Mouse (Mus musculus) heart, postnatal 0 days (tissue): ENCODE results near the gene Arid1b. TPM values are rescaled to one million over a fixed set of nuclear protein-coding genes. Genes with fewer than 3 reads are reported as not detected.
A peak's percentile ranks its signal among the peaks of the same experiment; 100 is the strongest.

Experiments used
- ATAC-seq: fragments of 200-750 bp; cut with Nextera tagmentation; 2 replicates; pipeline ENCODE4 v1.8.0; 2017; ENCODE audit warnings: low read depth, moderate number of reproducible peaks, moderate library complexity; ENCODE audit not compliant: insufficient read depth
- DNase-seq: peaks from one replicate; pipeline ENCODE4 v3.0.0-alpha.2; 2016; ENCODE audit warnings: low spot score
- H3K27ac ChIP-seq: fragments of 300-500 bp; sonication (generic); 2 replicates; pipeline ENCODE4 v1.5.1; 2014; ENCODE audit warnings: low read depth, mild to moderate bottlenecking
- H3K27me3 ChIP-seq: fragments of 300-500 bp; sonication (generic); 2 replicates; pipeline ENCODE4 v1.6.1; 2014; ENCODE audit warnings: low read length, mixed read lengths; ENCODE audit not compliant: control insufficient read depth, insufficient read depth
- H3K36me3 ChIP-seq: fragments of 300-500 bp; sonication (generic); replicated peaks from 2 replicates; pipeline ENCODE4 v1.6.1; 2014; ENCODE audit warnings: low read length, mixed read lengths; ENCODE audit not compliant: control insufficient read depth, insufficient read depth
- H3K4me1 ChIP-seq: fragments of 300-500 bp; sonication (generic); 2 replicates; pipeline ENCODE4 v1.6.1; 2014; ENCODE audit warnings: antibody characterized with exemption; ENCODE audit not compliant: control insufficient read depth, insufficient read depth
- H3K4me2 ChIP-seq: fragments of 300-500 bp; sonication (generic); 2 replicates; pipeline ENCODE4 v1.6.1; 2014; ENCODE audit warnings: low read depth, mild to moderate bottlenecking, low read length, moderate library complexity
- H3K4me3 ChIP-seq: fragments of 300-500 bp; sonication (generic); 2 replicates; pipeline ENCODE4 v1.5.1; 2014; ENCODE audit warnings: low read depth, low read length
- H3K9ac ChIP-seq: fragments of 300-500 bp; sonication (generic); replicated peaks from 2 replicates; pipeline ENCODE4 v1.6.1; 2014; ENCODE audit warnings: low read depth, low read length, mixed read lengths
- H3K9me3 ChIP-seq: fragments of 300-500 bp; sonication (generic); replicated peaks from 2 replicates; pipeline ENCODE4 v1.6.1; 2016; ENCODE audit warnings: low read length; ENCODE audit not compliant: control insufficient read depth
- CTCF ChIP-seq: IDR thresholded peaks from 2 replicates; pipeline ENCODE4 v1.5.1; 2016; ENCODE audit warnings: antibody characterized with exemption, control low read depth, low read depth
- EP300 ChIP-seq: IDR thresholded peaks from 2 replicates; pipeline ENCODE4 v1.6.1; 2016; ENCODE audit warnings: antibody characterized with exemption, low read depth
- WGBS: fragments of 180-500 bp; shearing (Covaris S2); extraction: QIAGEN DNeasy Blood & Tissue Kit; methylation state at CpG from one replicate; pipeline ENCODE4 v1.1.7; 2014; 5-methylcytosine and 5-hydroxymethylcytosine counted together
- polyA plus RNA-seq: library from polyadenylated mRNA; unstranded; fragments of >200 nt; fragmentation: Nextera tagmentation; extraction: Ambion mirVana; gene quantifications from 2 replicates; pipeline ENCODE4 v1.2.1, GENCODE M21; 2015
- total RNA-seq: library from RNA; depleted of rRNA; stranded (reverse); fragments of >200 nt; gene quantifications from 2 replicates; pipeline ENCODE4 v1.2.3, GENCODE M21; 2014; ENCODE audit warnings: low replicate concordance

Gene Arid1b
- total and polyA plus RNA-seq, 2 experiments from 2014 or later = 4.4 to 27.3 TPM

GRCm38 (mm10) chr17:5221558-5221957 lies 227.4 kb downstream of the Arid1b start:
- H3K4me3 ChIP-seq = no peak overlapping the region
- ATAC-seq (no peak), DNase-seq (no peak)
- H3K27ac ChIP-seq = no peak overlapping the region
- TF ChIP-seq EP300 = no peak
- no peak for TF ChIP-seq CTCF
- no peak overlapping the region for H3K9ac ChIP-seq
- peaks cover 27% of the 10 kb centered on the region; the same call in 1 of the 2 replicates for H3K4me1 ChIP-seq
- no peaks in the 10 kb centered on the region for H3K27me3 ChIP-seq
- H3K36me3 ChIP-seq = no peaks in the 10 kb centered on the region
- no peak overlapping the region for H3K4me2 ChIP-seq
- WGBS = 55% methylated on average over 4 of the region's 4 CpGs
- no peaks in the 10 kb centered on the region for H3K9me3 ChIP-seq

- Histone ChIP-seq H3K9ac (no peak overlapping the region), H3K36me3 (no peaks in the 10 kb centered on the region), H3K9me3 (no peaks in the 10 kb centered on the region), H3K27me3 (no peaks in the 10 kb centered on the region), H3K27ac (no peak overlapping the region), H3K4me1 (peaks cover 24% of the 10 kb centered on the region; the same call in 1 of the 2 replicates), H3K4me3 (no peak overlapping the region), H3K4me2 (no peak overlapping the region)
- WGBS = 63% methylated on average over 2 of the region's 2 CpGs
- DNase-seq = no peak
- ATAC-seq = no peak
- no peak for TF ChIP-seq EP300
- TF ChIP-seq CTCF = no peak
Measured at GRCm38 (mm10) chr17:5222827-5223226, 228.7 kb downstream of the Arid1b start.

GRCm38 (mm10) chr17:5224932-5225331 lies 230.8 kb downstream of the Arid1b start:
- Histone ChIP-seq H3K9me3 (no peaks in the 10 kb centered on the region), H3K36me3 (no peaks in the 10 kb centered on the region), H3K4me2 (no peak overlapping the region), H3K9ac (no peak overlapping the region), H3K27ac (no peak overlapping the region), H3K27me3 (no peaks in the 10 kb centered on the region), H3K4me3 (no peak overlapping the region), H3K4me1 (peaks cover 25% of the 10 kb centered on the region)
- WGBS = 61% methylated on average over 4 of the region's 4 CpGs
- TF ChIP-seq CTCF (no peak), EP300 (no peak)
- ATAC-seq = no peak
- no peak for DNase-seq

GRCm38 (mm10) chr17:5227136-5227535 lies 233.0 kb downstream of the Arid1b start:
- Histone ChIP-seq H3K27me3 (no peaks in the 10 kb centered on the region), H3K4me1 (peaks cover 11% of the 10 kb centered on the region; the same call in 1 of the 2 replicates), H3K4me3 (no peak overlapping the region), H3K9me3 (no peaks in the 10 kb centered on the region), H3K36me3 (no peaks in the 10 kb centered on the region), H3K9ac (no peak overlapping the region), H3K27ac (no peak overlapping the region), H3K4me2 (no peak overlapping the region)
- 24% methylated on average over 6 of the region's 6 CpGs for WGBS
- ATAC-seq (peak; percentile 62; the same call in 1 of the 2 replicates), DNase-seq (no peak)
- TF ChIP-seq CTCF = no peak
- no peak for TF ChIP-seq EP300

- H3K27ac ChIP-seq = no peak overlapping the region
- no peak for TF ChIP-seq EP300
- no peak for TF ChIP-seq CTCF
- no peaks in the 10 kb centered on the region for H3K27me3 ChIP-seq
- no peak overlapping the region for H3K4me3 ChIP-seq
- no peak overlapping the region for H3K4me2 ChIP-seq
- WGBS = 84% methylated on average over 14 of the region's 14 CpGs
- DNase-seq (no peak), ATAC-seq (no peak)
- H3K9ac ChIP-seq = no peak overlapping the region
- H3K9me3 ChIP-seq = no peaks in the 10 kb centered on the region
- H3K4me1 ChIP-seq = peaks cover 11% of the 10 kb centered on the region; the same call in 1 of the 2 replicates
- no peaks in the 10 kb centered on the region for H3K36me3 ChIP-seq
Measured at GRCm38 (mm10) chr17:5227950-5228615, 234.0 kb downstream of the Arid1b start.

- ATAC-seq = no peak
- no peak overlapping the region for H3K9ac ChIP-seq
Measured at GRCm38 (mm10) chr17:5228616-5229250, 234.6 kb downstream of the Arid1b start.

More at GRCm38 (mm10) chr17:5228616-5229250, 234.6 kb downstream of the Arid1b start:
- H3K36me3 ChIP-seq = no peaks in the 10 kb centered on the region
- H3K27me3 ChIP-seq = no peaks in the 10 kb centered on the region
- H3K4me1 ChIP-seq = peaks cover 11% of the 10 kb centered on the region; the same call in 1 of the 2 replicates
- no peak overlapping the region for H3K4me2 ChIP-seq
- DNase-seq = no peak
- H3K27ac ChIP-seq = no peak overlapping the region
- H3K4me3 ChIP-seq = no peak overlapping the region
- TF ChIP-seq CTCF = no peak
- no peak for TF ChIP-seq EP300
- no peaks in the 10 kb centered on the region for H3K9me3 ChIP-seq
- WGBS = 89% methylated on average over 6 of the region's 6 CpGs
